Mouse (Mus musculus): ENCODE data around the gene Nrd1.

GRCm38 (mm10) chr4:108951663-108952062 is 48.8 kb upstream of the Nrd1 start:
- no peak for TF ChIP-seq EP300 (IDR thresholded peaks at IDR 0.05; ENCODE audit: low read depth)
- no peak for TF ChIP-seq CTCF (IDR thresholded peaks at IDR 0.05; ENCODE audit: low read depth)
